Mouse (Mus musculus) cerebellum, postnatal 25 days (tissue): ENCODE measurements around the gene Fbxl18.
"Not testable (repeated sequence)": the region's sequence is repeated elsewhere in the genome, so short reads cannot be mapped to it uniquely, and the experiment has no call there.

ENCODE experiments used
- DNase-seq, 2 experiments: peaks; one replicate each; pipeline ENCODE4 v3.0.0; 2021; ENCODE audit warnings: mixed read lengths in 2 of 2

The Fbxl18 gene

GRCm38 (mm10) chr5:142899932-142900533, 4.8 kb upstream of the Fbxl18 start:
- DNase-seq: no peak

DNA sequence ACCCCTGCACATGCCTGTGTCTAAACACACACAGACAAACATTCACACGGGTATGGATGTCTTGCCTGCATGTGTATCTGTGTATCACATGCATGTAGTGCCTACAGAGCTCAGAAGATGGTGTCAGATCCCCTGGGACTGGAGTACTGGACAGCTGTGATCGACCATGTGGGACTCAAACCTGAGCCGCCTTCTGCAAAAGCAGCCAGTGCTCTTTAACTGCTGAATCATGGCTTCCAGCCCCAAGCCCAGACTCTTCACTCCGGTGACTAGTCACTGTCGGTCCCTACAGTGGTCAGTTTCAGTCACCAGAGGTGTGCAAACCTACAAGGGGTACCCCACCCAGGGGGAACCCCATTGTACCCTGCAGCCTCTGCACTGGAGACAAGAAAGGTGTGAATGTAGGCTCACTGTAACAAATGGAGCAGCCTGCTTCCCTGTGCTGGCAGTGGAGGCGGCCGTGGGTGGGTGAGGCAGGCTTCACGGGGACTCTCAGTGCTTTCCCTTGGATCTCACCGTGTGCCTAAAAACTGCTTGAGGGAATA, 3.9 kb upstream of the Fbxl18 start:
- no peak for DNase-seq

- no peak for DNase-seq
Measured at GRCm38 (mm10) chr5:142898316-142898715, 3.1 kb upstream of the Fbxl18 start.

DNA sequence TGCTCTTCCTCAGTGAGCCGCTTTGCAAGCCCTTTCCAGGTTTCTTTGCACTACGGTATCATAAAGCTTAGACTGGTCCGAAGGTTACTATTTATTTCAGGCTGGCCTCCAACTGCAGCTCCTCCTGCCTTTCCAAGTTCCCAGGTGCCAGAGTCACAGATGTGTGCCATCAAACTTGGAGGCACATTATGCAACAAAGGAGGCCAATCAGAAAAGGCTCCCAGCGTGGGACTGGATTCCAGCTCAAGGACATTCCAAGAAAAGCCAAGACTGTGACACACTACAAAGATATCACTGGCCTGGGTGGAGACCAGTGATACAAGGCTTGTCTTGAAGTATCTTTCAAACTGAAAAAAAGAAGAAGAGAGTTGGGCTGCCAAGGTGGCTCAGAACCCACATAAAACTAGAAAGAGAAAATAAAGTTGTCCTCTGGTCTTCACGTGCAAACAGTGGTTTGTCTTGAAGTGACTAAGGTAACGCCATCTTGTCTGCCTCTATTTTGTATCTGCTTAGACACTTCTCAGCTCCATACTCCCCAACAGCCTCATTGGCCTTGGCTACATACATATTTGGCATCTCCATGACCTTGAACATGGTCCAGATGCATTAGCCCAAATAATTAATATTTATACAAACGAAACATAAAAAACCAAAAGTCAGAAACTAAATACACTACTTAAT, 2.5 kb upstream of the Fbxl18 start:
- no peak for DNase-seq

DNA sequence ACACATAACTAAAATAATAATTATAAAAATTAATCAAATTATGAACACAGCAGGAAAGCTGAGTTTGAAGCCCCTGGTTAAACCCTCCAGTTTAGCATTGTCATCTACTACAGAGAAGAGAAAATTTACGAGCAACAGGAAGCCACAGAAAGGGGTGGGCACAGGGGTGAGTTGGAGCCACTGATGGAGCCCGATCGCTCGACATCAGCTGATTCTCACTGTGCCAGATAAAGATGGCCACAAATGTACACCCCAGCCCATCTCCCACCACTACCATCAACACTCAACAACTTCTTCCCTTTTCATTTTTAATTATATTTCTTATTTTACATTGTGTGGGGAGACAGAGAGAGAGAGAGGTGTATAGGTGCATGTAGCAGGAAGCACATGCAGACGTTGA, 1.5 kb upstream of the Fbxl18 start:
- no peak for DNase-seq

GRCm38 (mm10) chr5:142896192-142896591, 971 bp upstream of the Fbxl18 start:
- DNase-seq: no peak

GRCm38 (mm10) chr5:142891396-142891795, 3.8 kb downstream of the Fbxl18 start:
- DNase-seq: no peak

GRCm38 (mm10) chr5:142887533-142887932, 7.7 kb downstream of the Fbxl18 start:
- DNase-seq: not testable (repeated sequence)

DNA sequence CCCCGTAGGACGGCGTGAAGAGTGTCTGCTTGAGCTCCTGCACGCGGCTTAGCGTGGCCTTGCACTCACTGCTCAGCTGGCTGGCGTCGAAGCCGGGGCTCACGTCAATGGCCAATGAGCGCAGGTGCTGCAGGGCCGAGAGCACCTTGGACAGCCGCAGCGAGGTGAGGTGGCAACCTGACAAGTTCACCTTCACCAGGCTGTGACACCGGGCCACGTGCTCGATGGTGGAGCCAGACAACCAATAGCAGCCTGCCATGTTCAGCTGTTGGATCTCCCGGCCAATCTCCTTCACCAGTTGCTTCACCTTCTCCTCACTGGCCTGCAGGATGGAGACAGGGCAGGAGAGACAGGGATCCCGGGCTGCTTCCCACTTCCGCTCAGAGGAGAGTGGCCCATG, 8.5 kb downstream of the Fbxl18 start:
- no peak for DNase-seq

GRCm38 (mm10) chr5:142886181-142886580, 9.0 kb downstream of the Fbxl18 start:
- DNase-seq: no peak

- DNase-seq: no peak
Measured at GRCm38 (mm10) chr5:142882471-142882870, 12.8 kb downstream of the Fbxl18 start.

GRCm38 (mm10) chr5:142881936-142882335, 13.3 kb downstream of the Fbxl18 start:
- DNase-seq: no peak

- no peak for DNase-seq
Measured at GRCm38 (mm10) chr5:142880806-142881516, 14.3 kb downstream of the Fbxl18 start.

- DNase-seq: peak; percentile 78 to 79
Measured at GRCm38 (mm10) chr5:142880246-142880645, 15.0 kb downstream of the Fbxl18 start.

- DNase-seq: peak; percentile 83 to 93
Measured at GRCm38 (mm10) chr5:142879318-142880175, 15.7 kb downstream of the Fbxl18 start.

GRCm38 (mm10) chr5:142878570-142878969, 16.7 kb downstream of the Fbxl18 start:
- DNase-seq: peak; percentile 69 to 79

GRCm38 (mm10) chr5:142877337-142878280, 17.6 kb downstream of the Fbxl18 start:
- DNase-seq: peak; percentile 88 to 91

GRCm38 (mm10) chr5:142876896-142877295, 18.3 kb downstream of the Fbxl18 start:
- DNase-seq: peak in 1 of 2 experiments; percentile 51

DNA sequence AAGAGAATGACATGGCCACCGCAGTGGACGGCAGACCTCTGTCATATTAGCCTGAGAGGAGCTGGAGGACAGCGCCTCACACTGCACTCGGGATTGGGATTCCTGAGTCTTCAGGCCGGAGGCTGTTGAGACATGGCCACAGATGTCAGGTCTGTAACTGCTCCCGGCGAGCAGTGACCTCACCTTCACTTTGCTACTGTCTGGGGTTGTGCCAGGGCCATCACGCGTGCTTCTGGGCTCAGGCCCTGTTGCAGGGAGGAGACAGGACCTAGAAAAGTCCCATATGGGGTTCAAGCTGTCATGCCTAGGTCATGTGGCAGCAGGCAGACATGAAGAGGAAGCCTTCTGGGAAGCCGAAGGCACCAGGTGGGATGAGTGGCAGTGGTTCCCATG, 19.7 kb downstream of the Fbxl18 start:
- no peak for DNase-seq

- DNase-seq: peak in 1 of 2 experiments; percentile 26
Measured at GRCm38 (mm10) chr5:142874791-142875512, 20.3 kb downstream of the Fbxl18 start.

DNA sequence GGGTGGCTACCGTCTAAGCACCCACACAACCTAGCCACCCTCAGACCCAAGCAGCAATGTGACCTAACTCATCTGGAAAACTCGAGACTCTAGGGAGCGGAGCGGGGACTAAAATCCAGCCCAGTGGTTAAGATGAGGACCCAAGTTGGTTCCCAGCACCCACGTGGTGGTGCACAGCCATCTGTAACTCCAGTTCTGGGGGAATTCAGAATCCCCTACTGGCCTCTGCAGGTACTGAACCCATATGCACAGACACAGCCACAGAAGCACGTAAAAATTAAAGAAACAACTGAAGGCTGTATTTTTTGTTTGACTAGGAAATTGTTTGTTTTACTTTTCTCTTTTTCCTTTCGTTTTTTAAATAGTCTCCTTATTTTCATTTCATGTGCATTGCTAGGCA, 21.5 kb downstream of the Fbxl18 start:
- no peak for DNase-seq
